Mouse (Mus musculus) heart, postnatal 0 days (tissue): ENCODE measurements around the gene Crabp1. TPM values are rescaled to one million over a fixed set of nuclear protein-coding genes. Genes with fewer than 3 reads are reported as not detected.

ENCODE experiments used
- ATAC-seq: fragments of 200-750 bp; cut with Nextera tagmentation; 2 replicates; pipeline ENCODE4 v1.8.0; 2017; ENCODE audit warnings: low read depth, moderate number of reproducible peaks, moderate library complexity; ENCODE audit not compliant: insufficient read depth
- DNase-seq: peaks from one replicate; pipeline ENCODE4 v3.0.0-alpha.2; 2016; ENCODE audit warnings: low spot score
- H3K27ac ChIP-seq: fragments of 300-500 bp; sonication (generic); 2 replicates; pipeline ENCODE4 v1.5.1; 2014; ENCODE audit warnings: low read depth, mild to moderate bottlenecking
- H3K27me3 ChIP-seq: fragments of 300-500 bp; sonication (generic); 2 replicates; pipeline ENCODE4 v1.6.1; 2014; ENCODE audit warnings: low read length, mixed read lengths; ENCODE audit not compliant: control insufficient read depth, insufficient read depth
- H3K36me3 ChIP-seq: fragments of 300-500 bp; sonication (generic); replicated peaks from 2 replicates; pipeline ENCODE4 v1.6.1; 2014; ENCODE audit warnings: low read length, mixed read lengths; ENCODE audit not compliant: control insufficient read depth, insufficient read depth
- H3K4me1 ChIP-seq: fragments of 300-500 bp; sonication (generic); 2 replicates; pipeline ENCODE4 v1.6.1; 2014; ENCODE audit warnings: antibody characterized with exemption; ENCODE audit not compliant: control insufficient read depth, insufficient read depth
- H3K4me2 ChIP-seq: fragments of 300-500 bp; sonication (generic); 2 replicates; pipeline ENCODE4 v1.6.1; 2014; ENCODE audit warnings: low read depth, mild to moderate bottlenecking, low read length, moderate library complexity
- H3K4me3 ChIP-seq: fragments of 300-500 bp; sonication (generic); 2 replicates; pipeline ENCODE4 v1.5.1; 2014; ENCODE audit warnings: low read depth, low read length
- H3K9ac ChIP-seq: fragments of 300-500 bp; sonication (generic); replicated peaks from 2 replicates; pipeline ENCODE4 v1.6.1; 2014; ENCODE audit warnings: low read depth, low read length, mixed read lengths
- H3K9me3 ChIP-seq: fragments of 300-500 bp; sonication (generic); replicated peaks from 2 replicates; pipeline ENCODE4 v1.6.1; 2016; ENCODE audit warnings: low read length; ENCODE audit not compliant: control insufficient read depth
- CTCF ChIP-seq: IDR thresholded peaks from 2 replicates; pipeline ENCODE4 v1.5.1; 2016; ENCODE audit warnings: antibody characterized with exemption, control low read depth, low read depth
- EP300 ChIP-seq: IDR thresholded peaks from 2 replicates; pipeline ENCODE4 v1.6.1; 2016; ENCODE audit warnings: antibody characterized with exemption, low read depth
- WGBS: fragments of 180-500 bp; shearing (Covaris S2); extraction: QIAGEN DNeasy Blood & Tissue Kit; methylation state at CpG from one replicate; pipeline ENCODE4 v1.1.7; 2014; 5-methylcytosine and 5-hydroxymethylcytosine counted together
- polyA plus RNA-seq: library from polyadenylated mRNA; unstranded; fragments of >200 nt; fragmentation: Nextera tagmentation; extraction: Ambion mirVana; gene quantifications from 2 replicates; pipeline ENCODE4 v1.2.1, GENCODE M21; 2015
- total RNA-seq: library from RNA; depleted of rRNA; stranded (reverse); fragments of >200 nt; gene quantifications from 2 replicates; pipeline ENCODE4 v1.2.3, GENCODE M21; 2014; ENCODE audit warnings: low replicate concordance

The Crabp1 gene
- total and polyA plus RNA-seq, 2 experiments from 2014 or later, result 0.34 TPM; not detected in 1

- no peak for DNase-seq
- Histone ChIP-seq H3K36me3 (no peaks in the 10 kb centered on the region), H3K4me2 (no peak overlapping the region), H3K27me3 (0 out of 2 replicates have a peak, but pooled peaks cover 5% of the 10 kb centered on the region), H3K27ac (no peak overlapping the region), H3K4me3 (no peak overlapping the region), H3K4me1 (no peaks in the 10 kb centered on the region), H3K9ac (no peak overlapping the region), H3K9me3 (no peaks in the 10 kb centered on the region)
- no peak for TF ChIP-seq EP300
- no peak for TF ChIP-seq CTCF
- no peak for ATAC-seq
- 88% methylated on average over 1 of the region's 1 CpGs for WGBS
These were observed 21.5 kb downstream of the Crabp1 start for GRCm38 (mm10) chr9:54786083-54786482.

DNA sequence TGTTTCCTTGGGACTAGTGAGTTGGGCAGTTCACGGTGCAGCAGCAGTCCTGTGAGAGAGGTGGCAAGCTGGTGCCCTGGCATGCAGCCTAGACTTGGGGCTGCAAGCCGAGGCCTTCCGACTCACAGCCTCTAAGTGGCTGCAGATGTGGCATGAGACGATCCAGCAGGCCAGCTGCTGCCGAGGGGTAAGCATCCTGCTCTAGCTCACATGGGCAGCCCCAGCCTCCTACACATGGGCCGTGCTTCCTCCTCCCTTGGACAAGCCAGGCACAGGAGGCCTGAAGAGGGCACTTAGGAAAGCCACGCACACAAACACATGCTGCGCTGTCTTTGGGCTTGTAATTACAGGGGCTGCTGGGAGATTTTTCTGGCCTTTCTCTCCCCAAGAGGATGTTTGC, 23.2 kb downstream of the Crabp1 start:
- Histone ChIP-seq H3K36me3 (no peaks in the 10 kb centered on the region), H3K4me1 (no peaks in the 10 kb centered on the region), H3K9me3 (no peaks in the 10 kb centered on the region), H3K4me2 (no peak overlapping the region), H3K4me3 (no peak overlapping the region), H3K27ac (no peak overlapping the region), H3K9ac (no peak overlapping the region), H3K27me3 (0 out of 2 replicates have a peak, but pooled peaks cover 5% of the 10 kb centered on the region)
- DNase-seq, result peak; percentile 44
- peak; percentile 84 for ATAC-seq
- TF ChIP-seq CTCF, result no peak
- TF ChIP-seq EP300, result no peak
- WGBS, result 10% methylated on average over 8 of the region's 8 CpGs

DNA sequence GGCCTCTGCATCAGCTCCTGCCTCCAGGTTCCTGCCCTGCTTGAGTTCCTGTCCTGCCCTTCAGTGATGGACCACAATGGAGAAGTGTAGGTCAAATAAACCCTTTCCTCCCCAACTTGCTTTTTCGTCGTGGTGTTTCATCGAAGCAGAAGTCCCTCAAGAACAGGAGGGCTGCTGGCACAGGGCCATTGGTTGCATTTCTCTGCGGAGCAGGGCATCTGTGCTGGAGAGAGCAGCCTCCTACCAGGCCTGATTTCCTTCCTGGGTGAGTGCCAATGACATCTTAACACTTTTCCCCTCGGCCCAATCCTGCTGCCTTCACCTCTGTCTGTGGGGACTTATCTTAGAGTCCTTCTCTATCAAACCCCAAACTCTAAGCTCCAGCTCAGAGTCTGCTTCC, 25.7 kb downstream of the Crabp1 start:
- no peak for TF ChIP-seq CTCF

DNA sequence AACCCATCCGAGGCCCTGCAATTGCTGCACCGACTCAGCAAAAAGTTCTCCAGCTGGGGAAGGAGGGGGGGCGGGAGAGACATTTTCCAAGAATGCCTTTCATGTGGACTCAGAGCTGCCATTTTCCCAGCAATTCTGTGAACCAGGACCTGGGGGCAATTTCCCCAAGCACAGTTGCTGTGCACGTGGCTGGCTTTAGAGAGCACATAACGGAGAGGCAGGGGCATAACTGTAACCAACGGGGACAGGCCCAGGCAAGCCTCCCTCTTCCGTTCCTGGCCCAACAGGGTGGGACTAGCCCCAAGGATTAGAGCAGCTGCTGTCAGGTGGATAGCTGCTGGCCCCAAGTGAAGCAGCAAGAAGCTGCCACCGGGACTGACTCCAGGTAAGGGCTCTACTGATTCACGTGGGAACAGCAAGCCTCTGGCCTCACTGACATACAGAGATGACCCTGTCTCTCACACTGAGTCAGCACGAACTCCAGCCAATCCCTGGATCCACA, 37.0 kb downstream of the Crabp1 start:
- Histone ChIP-seq H3K4me3 (no peak overlapping the region), H3K9ac (no peak overlapping the region), H3K9me3 (no peaks in the 10 kb centered on the region), H3K27ac (no peak overlapping the region), H3K4me1 (no peaks in the 10 kb centered on the region), H3K36me3 (no peaks in the 10 kb centered on the region), H3K4me2 (no peak overlapping the region), H3K27me3 (no peaks in the 10 kb centered on the region)
- 48% methylated on average over 10 of the region's 10 CpGs for WGBS
- TF ChIP-seq CTCF (no peak), EP300 (no peak)
- ATAC-seq, result no peak
- no peak for DNase-seq

More for the DNA sequence above, 25.7 kb downstream of the Crabp1 start:
- 19% methylated on average over 5 of the region's 5 CpGs for WGBS
- H3K4me1 ChIP-seq, result no peaks in the 10 kb centered on the region
- H3K9ac ChIP-seq, result no peak overlapping the region
- H3K27me3 ChIP-seq, result 0 out of 2 replicates have a peak, but pooled peaks cover 5% of the 10 kb centered on the region
- H3K9me3 ChIP-seq, result no peaks in the 10 kb centered on the region
- DNase-seq, result no peak
- H3K4me3 ChIP-seq, result no peak overlapping the region
- H3K36me3 ChIP-seq, result no peaks in the 10 kb centered on the region
- no peak overlapping the region for H3K4me2 ChIP-seq
- no peak overlapping the region for H3K27ac ChIP-seq
- no peak for ATAC-seq

GRCm38 (mm10) chr9:54802749-54803679, 38.5 kb downstream of the Crabp1 start:
- no peak overlapping the region for H3K4me3 ChIP-seq
- H3K9ac ChIP-seq, result no peak overlapping the region
- H3K27me3 ChIP-seq, result no peaks in the 10 kb centered on the region
- TF ChIP-seq CTCF (no peak), EP300 (no peak)
- WGBS, result 63% methylated on average over 6 of the region's 6 CpGs
- no peak overlapping the region for H3K27ac ChIP-seq
- H3K4me1 ChIP-seq, result no peaks in the 10 kb centered on the region
- DNase-seq (no peak), ATAC-seq (no peak)
- H3K9me3 ChIP-seq, result no peaks in the 10 kb centered on the region
- H3K4me2 ChIP-seq, result no peak overlapping the region
- H3K36me3 ChIP-seq, result no peaks in the 10 kb centered on the region
